Mouse (Mus musculus) hindbrain, embryonic 11.5 days (tissue): Measurements from ENCODE around the gene Hat1. TPM values are rescaled to one million over a fixed set of nuclear protein-coding genes. Genes with fewer than 3 reads are reported as not detected.
"Not testable (repeated sequence)": the region's sequence is repeated elsewhere in the genome, so short reads cannot be mapped to it uniquely, and the experiment has no call there.

Experiments
- ATAC-seq: fragments of 200-750 bp; cut with Nextera tagmentation; 2 replicates; pipeline ENCODE4 v1.8.0; 2017; ENCODE audit warnings: mild to moderate bottlenecking, moderate TSS enrichment, moderate library complexity; ENCODE audit not compliant: low FRiP score
- DNase-seq: peaks from one replicate; pipeline ENCODE4 v3.0.0-alpha.2; 2015; ENCODE audit warnings: low spot score
- H3K27ac ChIP-seq: fragments of 300-500 bp; sonication (generic); 2 replicates; pipeline ENCODE4 v1.5.1; 2014; ENCODE audit warnings: mild to moderate bottlenecking, low read depth, low read length
- H3K27me3 ChIP-seq: fragments of 300-500 bp; sonication (generic); 2 replicates; pipeline ENCODE4 v1.6.1; 2014; ENCODE audit warnings: mild to moderate bottlenecking, low read length, moderate library complexity, mixed read lengths; ENCODE audit not compliant: control insufficient read depth, insufficient read depth
- H3K36me3 ChIP-seq: fragments of 300-500 bp; sonication (generic); 2 replicates; pipeline ENCODE4 v1.6.1; 2014; ENCODE audit warnings: mild to moderate bottlenecking, low read length, moderate library complexity, mixed read lengths; ENCODE audit not compliant: control insufficient read depth, insufficient read depth
- H3K4me1 ChIP-seq: fragments of 300-500 bp; sonication (generic); replicated peaks from 2 replicates; pipeline ENCODE4 v1.6.1; 2014; ENCODE audit warnings: low read length, mixed read lengths; ENCODE audit not compliant: control insufficient read depth, insufficient read depth
- H3K4me2 ChIP-seq: fragments of 300-500 bp; sonication (generic); replicated peaks from 2 replicates; pipeline ENCODE4 v1.6.1; 2014; ENCODE audit warnings: mild to moderate bottlenecking, low read depth, low read length
- H3K4me3 ChIP-seq: fragments of 300-500 bp; sonication (generic); 2 replicates; pipeline ENCODE4 v1.5.1; 2014; ENCODE audit warnings: low read depth, low read length
- H3K9ac ChIP-seq: fragments of 300-500 bp; sonication (generic); 2 replicates; pipeline ENCODE4 v1.6.1; 2014; ENCODE audit warnings: low read depth, low read length
- H3K9me3 ChIP-seq: fragments of 300-500 bp; sonication (generic); 2 replicates; pipeline ENCODE4 v1.6.1; 2016; ENCODE audit warnings: low read length; ENCODE audit not compliant: control insufficient read depth
- WGBS: fragments of 180-500 bp; shearing (Covaris S2); extraction: QIAGEN DNeasy Blood & Tissue Kit; methylation state at CpG from one replicate; pipeline ENCODE4 v1.1.7; 2014; 5-methylcytosine and 5-hydroxymethylcytosine counted together
- polyA plus RNA-seq: library from polyadenylated mRNA; unstranded; fragments of >200 nt; fragmentation: Nextera tagmentation; extraction: Ambion mirVana; gene quantifications from 2 replicates; pipeline ENCODE4 v1.2.1, GENCODE M21; 2014

Gene Hat1
- polyA plus RNA-seq, 1 experiment from 2014 or later = 161 TPM

GRCm38 (mm10) chr2:71371790-71372189, 17.0 kb upstream of the Hat1 start:
- Histone ChIP-seq H3K4me3 (no peak overlapping the region), H3K9ac (no peak overlapping the region), H3K9me3 (no peaks in the 10 kb centered on the region), H3K27ac (no peak overlapping the region), H3K4me1 (no peaks in the 10 kb centered on the region), H3K36me3 (no peaks in the 10 kb centered on the region), H3K4me2 (no peak overlapping the region), H3K27me3 (no peaks in the 10 kb centered on the region)
- ATAC-seq (no peak), DNase-seq (no peak)
- WGBS = 95% methylated on average over 5 of the region's 5 CpGs

- H3K27ac ChIP-seq, DNase-seq, H3K9ac ChIP-seq, H3K4me1 ChIP-seq, H3K27me3 ChIP-seq, H3K36me3 ChIP-seq, ATAC-seq, H3K4me2 ChIP-seq, H3K4me3 ChIP-seq, H3K9me3 ChIP-seq: not testable (repeated sequence)
- WGBS = 90% methylated on average over 4 of the region's 4 CpGs
Observed at GRCm38 (mm10) chr2:71372261-71372660, 16.5 kb upstream of the Hat1 start.

- Histone ChIP-seq H3K27me3 (no peaks in the 10 kb centered on the region), H3K9ac (no peak overlapping the region), H3K4me2 (no peak overlapping the region), H3K27ac (no peak overlapping the region), H3K9me3 (no peaks in the 10 kb centered on the region), H3K36me3 (no peaks in the 10 kb centered on the region), H3K4me3 (no peak overlapping the region), H3K4me1 (no peaks in the 10 kb centered on the region)
- DNase-seq = no peak
- WGBS = 87% methylated on average over 8 of the region's 8 CpGs
- ATAC-seq = no peak
Observed at GRCm38 (mm10) chr2:71374275-71375155, 14.2 kb upstream of the Hat1 start.

- no peaks in the 10 kb centered on the region for H3K36me3 ChIP-seq
- no peaks in the 10 kb centered on the region for H3K4me1 ChIP-seq
- H3K27me3 ChIP-seq = no peaks in the 10 kb centered on the region
- H3K9ac ChIP-seq = no peak overlapping the region
- no peak for ATAC-seq
- no peak overlapping the region for H3K4me2 ChIP-seq
- H3K4me3 ChIP-seq = no peak overlapping the region
- WGBS = 53% methylated on average over 11 of the region's 11 CpGs
- H3K9me3 ChIP-seq = no peaks in the 10 kb centered on the region
- H3K27ac ChIP-seq = no peak overlapping the region
- DNase-seq = peak; percentile 19
Observed at GRCm38 (mm10) chr2:71376433-71376906, 12.3 kb upstream of the Hat1 start.

GRCm38 (mm10) chr2:71377426-71377825, 11.3 kb upstream of the Hat1 start:
- Histone ChIP-seq H3K9ac (no peak overlapping the region), H3K9me3 (no peaks in the 10 kb centered on the region), H3K4me1 (no peaks in the 10 kb centered on the region), H3K4me2 (no peak overlapping the region), H3K27ac (no peak overlapping the region), H3K4me3 (no peak overlapping the region), H3K27me3 (no peaks in the 10 kb centered on the region), H3K36me3 (no peaks in the 10 kb centered on the region)
- ATAC-seq = no peak
- WGBS = 88% methylated on average over 5 of the region's 5 CpGs
- DNase-seq = no peak

- no peak overlapping the region for H3K4me2 ChIP-seq
- WGBS = 81% methylated on average over 4 of the region's 4 CpGs
Observed at GRCm38 (mm10) chr2:71381962-71382361, 6.8 kb upstream of the Hat1 start.

GRCm38 (mm10) chr2:71383890-71384289, 4.9 kb upstream of the Hat1 start:
- no peak overlapping the region for H3K27ac ChIP-seq
- H3K4me2 ChIP-seq = no peak overlapping the region
- no peaks in the 10 kb centered on the region for H3K4me1 ChIP-seq
- 47% methylated on average over 11 of the region's 11 CpGs for WGBS
- no peak overlapping the region for H3K4me3 ChIP-seq
- DNase-seq = no peak
- ATAC-seq = no peak
- H3K27me3 ChIP-seq = no peaks in the 10 kb centered on the region
- H3K36me3 ChIP-seq = no peaks in the 10 kb centered on the region
- no peak overlapping the region for H3K9ac ChIP-seq
- no peaks in the 10 kb centered on the region for H3K9me3 ChIP-seq

More at GRCm38 (mm10) chr2:71381962-71382361, 6.8 kb upstream of the Hat1 start:
- Histone ChIP-seq H3K27ac (no peak overlapping the region), H3K27me3 (no peaks in the 10 kb centered on the region), H3K9me3 (no peaks in the 10 kb centered on the region), H3K9ac (no peak overlapping the region), H3K4me1 (no peaks in the 10 kb centered on the region), H3K36me3 (no peaks in the 10 kb centered on the region), H3K4me3 (no peak overlapping the region)
- no peak for DNase-seq
- ATAC-seq = no peak

- Histone ChIP-seq H3K9ac (no peak overlapping the region), H3K27ac (no peak overlapping the region), H3K4me3 (no peak overlapping the region), H3K27me3 (no peaks in the 10 kb centered on the region), H3K36me3 (peaks cover 2% of the 10 kb centered on the region; the same call in 1 of the 2 replicates), H3K4me1 (peaks cover 2% of the 10 kb centered on the region; the same call in 1 of the 2 replicates), H3K9me3 (no peaks in the 10 kb centered on the region), H3K4me2 (no peak overlapping the region)
- no peak for ATAC-seq
- 91% methylated on average over 6 of the region's 6 CpGs for WGBS
- DNase-seq = no peak
Observed at GRCm38 (mm10) chr2:71387766-71388165, 992 bp upstream of the Hat1 start.

- Histone ChIP-seq H3K4me3 (peak overlapping the region; percentile 92), H3K4me1 (peaks cover 2% of the 10 kb centered on the region; the same call in 1 of the 2 replicates), H3K9ac (peak overlapping the region; percentile 78), H3K36me3 (peaks cover 4% of the 10 kb centered on the region; the same call in 1 of the 2 replicates), H3K9me3 (no peaks in the 10 kb centered on the region), H3K27ac (no peak overlapping the region), H3K27me3 (no peaks in the 10 kb centered on the region), H3K4me2 (peak overlapping the region; percentile 74)
- 66% methylated on average over 9 of the region's 9 CpGs for WGBS
- no peak for ATAC-seq
- DNase-seq = peak; percentile 16
Observed at GRCm38 (mm10) chr2:71389864-71390263, 1.1 kb downstream of the Hat1 start.
